Mouse (Mus musculus): ENCODE measurements at regions not wholly inside any gene's neighbourhood (a gene's known extent, or its start where the extent isn't known, plus 50 kb on each side); places are given as distances from the start of the nearest gene placed in this dataset.

- DNase-seq (ENCODE audit: low spot score in 2 of 2): peak; percentile 75 to 76
Measured at GRCm38 (mm10) chr13:93243076-93243475, 50.9 kb upstream of the Tent2 start.

- peak in 1 of 2 experiments; percentile 49 for DNase-seq (ENCODE audit: low spot score in 2 of 2)
Measured at GRCm38 (mm10) chr13:93248711-93249110, 50.7 kb upstream of the Homer1 start.
